11 mouse cellular contexts compared by ENCODE assay signal in genomic region chr3:31259553-31260255, GRCm38 (mm10). TPM values are rescaled to one million over a fixed set of nuclear protein-coding genes. Genes with fewer than 3 reads are reported as not detected.
DNase-seq lines count a peak whose midpoint lies in the region; ATAC-seq and TF ChIP-seq lines count a peak whose summit lies in the region.
"Had no signal": no experiment of that assay in that cellular context is flagged by ENCODE, and none has a peak within 500 bp of the region (broad histone marks: within the 10 kb centered on the region; RNA-seq: fewer than 3 reads in every experiment).

No protein-coding gene starts in this region.

- H3K4me2 ChIP-seq in heart, embryonic 13.5 days: no peak overlapping the region
- H3K4me2 ChIP-seq in neural tube, embryonic 13.5 days: no peak overlapping the region
- no peak overlapping the region for H3K4me2 ChIP-seq in intestine, embryonic 16.5 days (ENCODE audit: low read depth, low read length)
- no peak overlapping the region for H3K4me2 ChIP-seq in stomach, postnatal 0 days (replicated peaks; ENCODE audit: low read depth)
- H3K4me2 ChIP-seq: liver, embryonic 15.5 days had no signal

- DNase-seq in heart, adult 18-20 months: no peak
- DNase-seq in neural tube, embryonic 10.5 days (ENCODE audit: extremely low spot score, low spot score): no peak
- peak; percentile 48 for DNase-seq in stomach, postnatal 0 days (ENCODE audit: low spot score)
- no peak for DNase-seq in thymus, adult 18-20 months
- DNase-seq: adrenal gland, postnatal 10 days; gastrocnemius, postnatal 25 days had no signal

- peaks cover 22% of the 10 kb centered on the region for H3K4me1 ChIP-seq in heart, embryonic 13.5 days
- peaks cover 24% of the 10 kb centered on the region for H3K4me1 ChIP-seq in neural tube, embryonic 13.5 days (replicated peaks)
- peaks cover 9% of the 10 kb centered on the region; the same call in 1 of the 2 replicates for H3K4me1 ChIP-seq in intestine, embryonic 16.5 days (ENCODE audit: control insufficient read depth, insufficient read depth, low read length)
- H3K4me1 ChIP-seq in stomach, postnatal 0 days (replicated peaks; ENCODE audit: control insufficient read depth, insufficient read depth): no peaks in the 10 kb centered on the region
- H3K4me1 ChIP-seq: liver, embryonic 15.5 days had no signal

- H3K4me3 ChIP-seq in heart, embryonic 13.5 days: no peak overlapping the region
- H3K4me3 ChIP-seq in neural tube, embryonic 13.5 days: no peak overlapping the region
- H3K4me3 ChIP-seq in intestine, embryonic 16.5 days (ENCODE audit: low read length): no peak overlapping the region
- H3K4me3 ChIP-seq in stomach, postnatal 0 days (ENCODE audit: low read depth, low read length): no peak overlapping the region
- H3K4me3 ChIP-seq: liver, embryonic 15.5 days had no signal

- ATAC-seq in heart, embryonic 13.5 days (ENCODE audit: extremely low read depth, insufficient number of reproducible peaks, low FRiP score, low TSS enrichment): no peak
- ATAC-seq in neural tube, embryonic 13.5 days (ENCODE audit: low read depth): no peak
- ATAC-seq in intestine, embryonic 16.5 days: peak; percentile 29
- peak; percentile 59 for ATAC-seq in stomach, postnatal 0 days (ENCODE audit: low FRiP score, low TSS enrichment)
- no peak for ATAC-seq in erythroid progenitor cell, adult 5-6 weeks (replicated peaks; ENCODE audit: low FRiP score, poor library complexity, severe bottlenecking)

- TF ChIP-seq EP300 in stomach, postnatal 0 days (optimal IDR thresholded peaks at IDR 0.05): no peak

- TF ChIP-seq CTCF in stomach, postnatal 0 days (IDR thresholded peaks at IDR 0.05; ENCODE audit: low read depth): no peak

- WGBS in heart, embryonic 13.5 days: 35% methylated on average over 7 of the region's 7 CpGs
- WGBS in neural tube, embryonic 13.5 days: 82% methylated on average over 7 of the region's 7 CpGs
- whole genome bisulfite sequencing in intestine, embryonic 16.5 days: 51% methylated on average over 7 of the region's 7 CpGs
- WGBS in stomach, postnatal 0 days: 31% methylated on average over 7 of the region's 7 CpGs

- no peaks in the 10 kb centered on the region for H3K27me3 ChIP-seq in heart, embryonic 13.5 days (replicated peaks)
- no peaks in the 10 kb centered on the region for H3K27me3 ChIP-seq in neural tube, embryonic 13.5 days
- H3K27me3 ChIP-seq in intestine, embryonic 16.5 days (replicated peaks; ENCODE audit: control insufficient read depth, insufficient read depth, low read length): no peaks in the 10 kb centered on the region
- H3K27me3 ChIP-seq in stomach, postnatal 0 days (ENCODE audit: control insufficient read depth, insufficient read depth, low read length): no peaks in the 10 kb centered on the region
- H3K27me3 ChIP-seq: liver, embryonic 15.5 days had no signal

- no peaks in the 10 kb centered on the region for H3K36me3 ChIP-seq in heart, embryonic 13.5 days
- 0 out of 2 replicates have a peak, but pooled peaks cover 7% of the 10 kb centered on the region for H3K36me3 ChIP-seq in neural tube, embryonic 13.5 days
- no peaks in the 10 kb centered on the region for H3K36me3 ChIP-seq in intestine, embryonic 16.5 days (ENCODE audit: control insufficient read depth, insufficient read depth, low read length)
- no peaks in the 10 kb centered on the region for H3K36me3 ChIP-seq in stomach, postnatal 0 days (ENCODE audit: control insufficient read depth, insufficient read depth, low read length)
- H3K36me3 ChIP-seq: liver, embryonic 15.5 days had no signal

- no peaks in the 10 kb centered on the region for H3K9me3 ChIP-seq in heart, embryonic 13.5 days
- H3K9me3 ChIP-seq in neural tube, embryonic 13.5 days: no peaks in the 10 kb centered on the region
- H3K9me3 ChIP-seq in intestine, embryonic 16.5 days (ENCODE audit: control insufficient read depth, low read length): no peaks in the 10 kb centered on the region
- no peaks in the 10 kb centered on the region for H3K9me3 ChIP-seq in stomach, postnatal 0 days (ENCODE audit: control insufficient read depth, low read length)
- H3K9me3 ChIP-seq: liver, embryonic 15.5 days had no signal

- no peak overlapping the region for H3K9ac ChIP-seq in heart, embryonic 13.5 days
- H3K9ac ChIP-seq in neural tube, embryonic 13.5 days: no peak overlapping the region
- H3K9ac ChIP-seq in intestine, embryonic 16.5 days (ENCODE audit: low read depth, low read length): no peak overlapping the region
- H3K9ac ChIP-seq in stomach, postnatal 0 days (ENCODE audit: low read length): no peak overlapping the region
- H3K9ac ChIP-seq: liver, embryonic 15.5 days had no signal

- H3K27ac ChIP-seq in heart, embryonic 13.5 days (replicated peaks): peak overlapping the region; percentile 55
- 0 out of 2 replicates have a peak overlapping the region, but pooled peaks have one; percentile 33 for H3K27ac ChIP-seq in neural tube, embryonic 13.5 days (replicated peaks)
- no peak overlapping the region for H3K27ac ChIP-seq in intestine, embryonic 16.5 days (ENCODE audit: low read length)
- 0 out of 2 replicates have a peak overlapping the region, but pooled peaks have one; percentile 8 for H3K27ac ChIP-seq in stomach, postnatal 0 days (replicated peaks)
- H3K27ac ChIP-seq: liver, embryonic 15.5 days had no signal

RNA-seq across cellular contexts. Expression of gene Slc7a14, which starts 50.5 kb away (rescaled TPM):
- 0.51 and 0.52 TPM in 2 replicates for polyA plus RNA-seq in heart, embryonic 13.5 days (2015; fragmentation: Nextera tagmentation; extraction: Ambion mirVana)
- total RNA-seq in heart, adult 18-20 months (2021): not detected
- 4.1 and 4.3 TPM in 2 replicates for polyA plus RNA-seq in neural tube, embryonic 13.5 days (2015; fragmentation: Nextera tagmentation; extraction: Ambion mirVana)
- 0.59 and 0.60 TPM in 2 replicates for polyA plus RNA-seq in intestine, embryonic 16.5 days (2015; fragmentation: Nextera tagmentation; extraction: Ambion mirVana)
- 0.42 and 0.55 TPM in 2 replicates for polyA plus RNA-seq in stomach, postnatal 0 days (2015; fragmentation: Nextera tagmentation; extraction: Ambion mirVana)
- 0.36 TPM in 1 of 2 replicates, not detected in the other for total RNA-seq in erythroid progenitor cell, adult 5-6 weeks (2015; ENCODE audit: low replicate concordance)
- not detected in 2 replicates for total RNA-seq in erythroid progenitor cell, adult 5-6 weeks (2017; ENCODE audit: low replicate concordance)

Comparison
In these comparisons a context has a peak if more than half of its experiments do, and no peak if none do; other contexts are left out.
1. ATAC-seq: peak in intestine, embryonic 16.5 days (single experiment) and stomach, postnatal 0 days (single experiment); none in heart, embryonic 13.5 days (single experiment), neural tube, embryonic 13.5 days (single experiment) and erythroid progenitor cell, adult 5-6 weeks (single experiment).